Mouse (Mus musculus): ENCODE data around the gene Smco1.

DNA sequence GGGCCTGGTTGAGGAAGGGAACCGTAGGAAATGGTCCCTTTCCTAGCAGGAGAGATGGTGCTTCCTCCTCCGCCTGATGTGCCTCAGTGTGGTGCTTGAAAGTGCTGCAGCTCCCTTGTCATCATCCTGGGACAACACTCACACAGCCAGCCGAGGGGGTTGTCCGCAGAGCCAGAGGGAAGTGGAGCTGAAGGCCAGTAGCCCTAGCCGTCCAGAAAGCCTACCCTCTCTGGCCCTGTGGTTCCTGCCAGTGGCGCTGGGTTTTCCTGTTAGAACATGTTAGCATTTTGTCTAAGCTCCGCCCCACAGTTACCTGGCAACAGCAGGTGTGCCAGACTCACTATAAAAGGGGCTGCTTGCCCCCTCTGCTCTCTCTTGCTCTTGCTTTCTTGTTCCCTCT lies 52.7 kb downstream of the Smco1 start:
- TF ChIP-seq POLR2A (IDR thresholded peaks at IDR 0.05; ENCODE audit: insufficient read depth, low read length): peak; percentile 79
- TF ChIP-seq CTCF (IDR thresholded peaks at IDR 0.05; ENCODE audit: low read depth, low read length): no peak
- TF ChIP-seq EP300 (IDR thresholded peaks at IDR 0.05; ENCODE audit: insufficient read depth, low read depth, low read length): no peak
